Mouse (Mus musculus) kidney, postnatal 14 days (tissue): ENCODE results near the gene Dtymk.
A peak's percentile ranks its signal among the peaks of the same experiment; 100 is the strongest.
"Not testable (repeated sequence)": the region's sequence is repeated elsewhere in the genome, so short reads cannot be mapped to it uniquely, and the experiment has no call there.

Experiments
- DNase-seq: peaks from one replicate; pipeline ENCODE4 v3.0.0; 2022; ENCODE audit warnings: mixed read lengths

Gene Dtymk

DNA sequence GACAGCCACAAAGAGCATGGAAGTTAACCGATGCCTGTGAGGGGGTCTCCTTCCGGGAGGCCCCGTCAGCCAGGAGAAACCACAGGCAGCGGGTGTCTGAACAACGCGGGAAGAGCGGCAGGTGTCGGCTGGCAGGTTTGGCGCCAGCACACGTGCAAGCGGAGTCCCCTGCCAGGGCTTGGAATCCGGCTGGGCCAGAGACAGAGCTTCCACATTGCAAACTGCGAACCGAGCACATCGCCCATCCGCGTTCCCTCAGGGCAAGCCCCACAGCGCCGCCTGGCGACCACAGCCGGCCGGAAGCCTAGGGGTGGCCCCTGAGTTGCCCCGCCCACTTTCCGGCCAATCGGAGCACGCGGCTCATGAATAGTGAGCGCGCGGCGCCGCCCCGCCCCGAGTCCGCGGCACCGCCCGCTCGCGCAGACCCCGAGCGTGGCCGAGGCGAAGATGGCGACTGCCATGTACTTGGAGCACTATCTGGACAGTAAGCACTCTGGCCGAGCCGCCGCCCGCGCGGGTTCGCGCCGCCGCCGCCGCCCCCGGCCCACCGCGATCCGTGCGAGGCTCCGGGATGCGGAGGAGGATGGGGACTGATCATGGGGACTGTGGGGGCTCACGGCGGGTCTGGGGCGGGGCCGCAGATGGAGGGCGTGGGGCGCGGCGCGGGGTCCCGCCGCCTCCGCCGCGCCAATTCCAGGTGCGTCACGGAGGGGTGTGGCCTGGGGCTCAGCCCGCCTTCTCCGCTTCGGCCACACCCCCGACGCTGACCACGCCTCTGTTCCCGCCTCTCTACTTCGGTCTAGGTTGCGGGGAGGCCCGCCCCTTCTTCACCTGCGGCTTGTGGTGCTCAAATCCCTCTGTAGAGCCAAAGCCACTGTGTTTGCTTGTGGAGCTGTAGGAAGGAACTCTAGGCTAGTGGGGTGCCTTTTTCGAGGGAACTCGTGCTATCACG lies 2.1 kb upstream of the Dtymk start, which contains the start of gene Ing5:
TSS of gene Ing5 (plus strand) at position 410 of the 952 bp plus-strand sequence.
- peak; percentile 100 for DNase-seq

DNA sequence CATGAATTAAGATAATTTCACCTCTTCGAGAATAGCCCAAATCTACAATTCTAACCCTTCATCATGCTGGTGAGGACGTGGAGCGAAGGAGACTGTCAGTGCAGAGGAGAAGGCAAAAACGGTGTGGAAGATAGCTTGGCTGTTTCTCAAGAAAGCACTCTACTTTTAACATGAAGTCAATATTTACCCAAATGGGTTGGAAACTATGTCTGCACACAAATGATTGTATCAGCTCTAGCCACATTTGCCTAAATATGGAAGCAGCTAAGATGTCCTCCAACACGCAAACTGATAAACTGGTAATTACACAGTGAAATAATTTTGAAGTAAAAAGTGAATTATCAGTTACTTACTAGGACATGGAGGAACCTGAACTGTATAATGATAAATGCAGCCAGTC lies 1.0 kb upstream of the Dtymk start:
- no peak for DNase-seq

DNA sequence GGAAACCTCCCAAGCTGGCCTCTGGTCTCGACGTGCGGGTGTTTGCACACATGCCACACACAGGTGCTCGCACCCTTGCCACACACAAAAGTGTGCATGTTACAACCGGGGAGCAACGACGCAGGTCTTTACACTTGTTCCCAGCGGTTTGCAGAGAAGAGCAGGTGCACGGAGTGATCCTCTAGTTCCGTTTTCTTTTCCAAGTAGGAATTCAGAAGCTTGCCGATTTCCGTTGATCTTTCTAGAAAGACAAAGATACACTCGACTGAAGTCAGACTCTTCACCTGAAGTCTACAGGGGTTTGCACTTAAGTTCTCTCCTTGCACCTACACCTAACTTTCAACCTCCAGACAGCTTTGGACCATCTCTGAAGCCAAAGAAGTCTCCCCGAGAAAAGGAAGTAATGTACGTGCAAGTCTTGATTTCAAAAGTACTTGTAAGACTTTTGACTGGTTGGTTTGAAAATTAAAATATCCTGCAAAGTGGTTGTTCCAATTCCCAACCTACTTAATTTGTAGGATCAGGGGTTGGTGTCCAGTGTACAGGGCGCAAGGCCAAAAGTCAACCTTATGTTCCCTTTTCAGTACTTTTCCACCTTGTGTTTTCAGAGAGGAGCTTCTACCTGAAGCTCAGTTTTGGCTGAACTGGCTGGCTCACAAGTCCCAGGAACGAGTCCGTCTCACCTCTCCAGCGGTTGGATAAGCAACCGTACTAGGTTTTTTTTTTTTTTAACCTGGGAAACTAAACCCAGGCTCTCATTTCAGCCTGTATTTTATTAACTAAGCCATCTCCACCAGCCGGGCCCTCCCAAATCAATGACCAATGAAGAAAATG lies 847 bp downstream of the Dtymk start:
- no peak for DNase-seq

DNA sequence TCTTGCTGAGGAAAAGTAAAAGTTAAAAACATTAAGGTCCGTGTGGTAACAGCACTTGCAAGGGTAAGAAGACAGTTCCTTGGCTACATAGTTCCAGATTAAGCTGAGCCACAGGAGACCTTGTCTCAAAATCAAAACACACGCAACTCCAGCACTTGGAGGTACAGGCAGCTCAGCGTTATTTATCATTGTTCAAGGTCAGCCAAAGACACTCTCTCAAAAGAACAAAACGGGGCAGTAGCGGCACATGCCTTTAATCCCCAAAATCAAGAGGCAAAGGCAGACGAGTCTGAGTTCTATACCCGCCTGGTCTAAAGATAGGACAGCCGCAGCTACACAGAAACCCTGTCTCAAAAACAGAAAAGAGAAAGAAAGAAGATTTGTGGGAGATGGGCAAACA lies 5.8 kb downstream of the Dtymk start:
- DNase-seq, result no peak

DNA sequence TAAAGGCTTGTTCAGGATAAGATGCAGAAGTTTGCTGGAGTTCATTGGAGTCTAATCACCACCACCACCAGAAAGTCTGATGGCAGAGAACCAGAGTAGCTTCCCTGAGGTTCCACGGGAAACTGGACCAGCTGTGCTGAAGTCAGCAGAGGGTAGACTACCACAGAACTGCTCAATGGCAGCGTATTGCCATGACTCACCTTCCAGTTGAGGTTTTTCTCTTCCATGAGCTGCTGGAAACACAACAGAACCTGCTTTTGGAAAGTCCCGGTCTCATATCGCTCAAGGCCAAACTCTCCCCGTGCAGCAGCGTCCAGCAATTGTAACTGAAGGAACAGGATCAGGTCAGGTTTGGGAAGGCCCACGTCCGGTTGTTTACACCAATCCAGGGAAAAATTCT lies 7.2 kb downstream of the Dtymk start:
- DNase-seq, result no peak

DNA sequence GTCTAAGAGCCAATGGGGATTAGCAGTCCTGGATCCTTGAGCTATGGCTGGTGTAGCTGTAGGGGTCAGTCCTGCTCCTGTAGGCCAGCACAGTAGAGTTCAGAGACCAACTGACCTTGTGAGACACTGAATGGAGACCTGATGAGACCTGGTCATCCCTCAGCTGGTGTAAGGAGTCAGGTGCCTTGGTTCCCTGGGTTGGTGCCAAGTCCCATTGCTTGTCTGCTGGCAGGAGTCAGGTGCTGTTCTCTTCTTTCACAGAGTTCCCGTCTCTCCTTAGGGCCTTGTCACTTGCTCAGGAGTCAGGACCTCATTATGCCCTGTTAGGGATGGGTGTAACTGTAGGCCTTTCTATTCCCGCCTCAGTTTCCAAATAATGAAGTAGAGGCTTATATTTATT lies 14.8 kb downstream of the Dtymk start:
- peak; percentile 23 for DNase-seq

DNA sequence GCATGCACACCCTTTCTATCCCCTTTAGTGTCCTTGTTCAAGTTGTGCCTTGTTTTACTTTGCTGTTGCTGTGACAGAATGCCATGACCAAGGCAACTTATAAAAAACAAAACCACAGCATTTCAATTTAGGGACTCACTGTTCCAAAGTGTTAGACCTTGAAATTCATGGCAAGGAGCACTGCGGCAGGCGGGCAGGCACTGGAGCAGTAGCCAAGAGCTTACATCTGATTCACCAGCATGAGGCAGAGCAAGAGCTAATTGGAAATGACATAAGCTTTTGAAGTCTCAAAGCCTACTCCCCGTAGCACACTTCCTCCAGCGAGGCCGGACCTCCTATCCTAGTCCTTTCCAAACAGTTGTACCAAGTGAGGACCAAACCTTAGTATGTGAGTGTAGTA lies 25.0 kb downstream of the Dtymk start:
- DNase-seq, result no peak

DNA sequence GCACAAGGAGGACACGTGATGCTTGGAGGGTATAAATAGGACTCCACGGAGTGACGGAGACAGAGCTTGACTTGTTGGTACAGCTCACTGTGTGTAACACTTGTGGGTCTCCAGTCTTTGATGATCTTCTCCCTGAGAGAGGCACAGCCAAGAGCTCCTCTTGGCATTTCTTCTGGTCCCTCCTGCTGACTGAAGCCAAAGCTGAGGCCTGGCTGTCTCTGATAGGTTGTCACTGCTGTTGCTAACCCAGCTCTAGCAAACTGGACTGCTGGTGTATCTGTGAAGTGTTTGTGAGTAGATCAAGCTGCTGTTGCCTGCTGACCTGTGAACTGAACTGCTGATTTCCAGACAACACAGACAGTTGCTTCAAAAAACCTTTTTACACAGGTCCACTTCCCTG lies 31.8 kb downstream of the Dtymk start:
- no peak for DNase-seq

DNA sequence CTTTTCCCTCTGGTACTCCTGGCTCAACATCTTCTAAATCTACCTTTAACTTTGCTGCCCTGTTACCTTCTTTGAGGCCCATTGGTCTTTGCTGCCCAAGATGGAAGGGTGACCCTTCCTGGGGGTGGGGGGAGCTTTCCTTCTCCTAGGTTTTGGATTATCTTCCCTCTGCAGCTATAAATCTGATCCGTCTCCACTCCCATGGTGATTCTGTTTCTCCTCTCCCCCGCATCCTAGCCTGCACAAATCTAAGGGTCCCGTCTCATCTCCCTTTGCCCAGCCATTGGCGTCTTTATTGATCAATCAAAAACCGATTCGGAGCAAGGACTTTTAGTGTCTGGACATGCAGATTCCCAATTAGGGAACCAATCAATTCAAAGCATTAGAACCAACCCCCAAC lies 34.1 kb downstream of the Dtymk start:
- DNase-seq, result no peak

DNA sequence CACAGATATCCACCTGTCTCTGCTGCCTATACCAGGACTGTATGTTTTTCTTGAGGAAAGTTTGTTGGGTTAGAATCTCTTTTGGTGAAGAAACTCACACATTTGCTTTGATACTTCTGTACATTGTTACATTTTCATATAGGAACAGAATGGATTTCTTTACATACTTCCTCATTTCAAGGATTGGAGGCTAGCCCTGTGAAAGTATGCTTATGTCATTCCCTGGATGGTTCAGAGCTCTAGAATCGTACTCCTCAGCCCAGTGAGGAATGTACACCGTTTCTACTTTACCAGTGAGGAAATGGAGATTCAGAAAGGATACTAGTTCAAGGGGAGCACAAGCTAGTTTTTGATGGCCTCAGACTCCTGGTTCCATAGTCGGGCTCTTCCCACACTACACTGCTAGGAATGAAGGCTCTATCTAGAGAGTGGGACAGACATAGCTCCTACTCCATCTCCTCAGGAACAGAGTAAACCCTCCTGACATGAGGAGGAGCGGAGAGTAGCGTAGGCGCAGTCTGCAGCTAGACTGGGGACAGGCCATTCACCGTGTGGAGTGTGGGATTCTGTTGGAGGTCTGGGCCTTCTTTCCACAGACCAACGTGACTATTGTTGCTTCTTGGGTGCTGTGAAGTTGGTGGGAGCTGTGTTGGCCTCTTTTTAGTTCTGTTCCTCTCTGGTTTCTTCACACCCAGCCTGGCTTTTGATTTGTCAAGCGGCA lies 36.7 kb downstream of the Dtymk start:
- DNase-seq, result no peak

DNA sequence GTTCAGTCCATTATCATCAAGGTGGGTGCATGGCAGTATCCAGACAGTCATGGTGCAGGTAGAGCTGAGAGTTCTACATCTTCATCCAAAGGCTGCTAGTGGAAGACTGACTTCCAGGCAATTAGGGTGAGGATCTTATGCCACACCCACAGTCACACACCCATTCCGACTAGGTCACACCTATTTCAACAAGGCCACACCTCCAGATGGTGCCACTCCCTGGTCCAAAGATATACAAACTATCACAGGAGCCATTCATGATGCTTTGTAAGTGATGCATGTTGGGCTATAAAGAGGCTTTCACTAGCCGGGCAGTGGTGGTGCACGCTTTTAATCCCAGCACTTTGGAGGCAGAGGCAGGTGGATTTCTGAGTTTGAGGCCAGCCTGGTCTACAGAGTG lies 38.2 kb downstream of the Dtymk start:
- DNase-seq, result not testable (repeated sequence)

DNA sequence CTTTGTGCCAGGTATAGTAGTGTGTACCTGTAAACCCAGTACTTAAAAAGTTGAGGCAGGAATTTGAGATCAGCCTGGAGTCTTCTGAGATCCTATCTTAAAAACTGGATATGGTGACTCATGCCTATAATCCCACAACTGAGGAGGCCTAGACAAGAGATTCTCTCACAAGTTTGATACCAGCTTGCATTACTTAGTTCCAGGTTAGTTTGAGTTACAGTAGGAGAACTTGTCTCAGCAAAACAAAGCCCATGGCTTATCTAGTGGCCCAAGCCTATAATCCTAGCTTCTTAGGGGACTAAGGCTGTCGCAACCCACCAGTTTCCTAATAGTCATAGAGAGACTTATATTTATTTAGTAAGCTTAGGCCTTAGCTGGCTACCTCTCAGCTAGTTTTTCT lies 41.7 kb downstream of the Dtymk start:
- DNase-seq, result no peak

DNA sequence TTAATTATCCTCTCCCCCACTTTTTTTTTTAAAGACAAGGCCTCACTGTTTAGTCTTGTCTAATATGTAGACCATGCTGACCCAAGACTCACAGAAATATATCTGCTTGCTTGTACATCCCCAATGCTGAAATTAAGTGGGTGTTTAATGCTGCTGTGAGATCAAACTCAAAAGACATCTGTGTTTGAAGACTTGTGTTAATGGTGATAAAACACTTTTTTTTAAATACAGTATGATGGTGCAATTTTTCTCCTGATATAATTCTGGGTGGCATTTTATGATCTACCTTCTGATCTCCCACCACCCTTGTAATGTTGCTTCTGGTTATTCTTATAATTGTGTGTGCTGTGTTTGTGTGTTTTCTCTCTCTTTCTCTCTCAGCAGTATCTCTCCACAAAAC lies 45.6 kb downstream of the Dtymk start:
- no peak for DNase-seq

DNA sequence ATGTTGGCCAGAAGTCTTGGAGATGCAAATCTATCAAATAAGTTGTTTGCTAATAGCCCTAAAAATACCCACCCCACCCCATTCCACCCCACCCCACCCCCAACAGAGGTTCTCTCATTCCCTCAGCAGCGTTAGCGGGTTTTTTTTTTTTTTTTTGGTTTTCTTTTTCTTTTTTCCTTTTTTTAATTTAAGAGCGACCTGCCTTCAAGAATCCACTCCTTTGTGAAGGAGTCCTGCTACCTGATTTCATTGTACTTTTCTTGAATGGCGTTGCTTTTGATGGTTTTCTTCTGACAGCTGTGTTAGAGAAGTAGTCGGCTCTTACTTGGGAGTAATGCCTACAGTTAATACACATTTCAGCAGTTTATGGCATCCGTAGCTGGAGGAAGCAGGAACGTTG lies 46.1 kb downstream of the Dtymk start:
- no peak for DNase-seq

DNA sequence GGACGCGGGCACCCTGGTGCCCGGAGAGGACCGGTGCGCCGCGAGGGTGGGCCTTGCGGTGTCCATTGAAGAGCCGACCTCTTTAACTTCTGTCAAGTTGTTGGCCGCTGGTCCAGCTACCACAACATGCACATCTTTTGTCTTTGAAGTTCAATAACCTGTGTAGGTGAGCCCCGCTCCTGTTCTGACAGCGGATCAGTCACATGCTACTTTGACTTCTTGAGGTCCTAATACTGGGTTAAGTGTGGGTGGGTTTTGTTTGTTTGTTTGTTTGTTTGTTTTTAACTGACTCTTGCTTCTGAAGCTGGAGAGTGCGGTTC lies 46.5 kb downstream of the Dtymk start:
- no peak for DNase-seq

DNA sequence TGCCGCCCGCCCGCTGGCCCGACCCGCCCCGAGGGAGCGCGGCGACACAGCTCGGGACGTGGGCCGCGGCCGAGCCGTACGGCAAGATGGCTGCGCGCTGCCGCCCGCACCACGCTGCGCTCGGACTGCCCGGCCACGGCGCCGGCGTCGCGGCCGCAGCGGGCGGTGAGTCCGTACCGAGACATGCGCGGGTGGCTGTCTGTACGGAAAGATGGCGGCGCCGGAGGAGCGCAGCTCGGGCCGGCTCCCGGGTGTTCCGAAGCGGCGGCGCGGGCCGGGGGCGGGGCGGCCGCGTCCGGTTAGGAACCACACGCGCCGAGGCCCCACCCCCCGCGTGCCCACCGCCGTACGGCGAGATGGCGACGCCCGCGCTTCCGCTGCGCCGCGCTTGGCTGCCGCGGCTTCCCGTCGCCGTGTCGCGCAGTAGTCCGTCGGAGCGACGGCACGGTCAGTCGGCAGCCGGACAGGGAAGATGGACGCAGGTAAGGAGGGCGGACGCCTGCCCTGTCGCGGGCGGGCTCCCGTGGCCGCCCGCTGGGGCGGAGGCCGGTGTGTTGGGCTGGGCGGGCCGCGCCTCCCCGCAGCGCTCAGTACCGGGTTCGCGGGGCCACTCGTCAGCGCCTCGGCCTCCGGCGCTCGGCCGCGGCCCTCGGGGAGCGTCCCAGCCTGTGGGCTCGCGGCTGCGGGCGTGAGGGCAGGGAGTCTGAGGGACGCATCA lies 47.0 kb downstream of the Dtymk start, which contains the start of gene Thap4:
TSS of gene Thap4 (minus strand) at position 292 of the 718 bp plus-strand sequence.
- DNase-seq, result peak; percentile 97

DNA sequence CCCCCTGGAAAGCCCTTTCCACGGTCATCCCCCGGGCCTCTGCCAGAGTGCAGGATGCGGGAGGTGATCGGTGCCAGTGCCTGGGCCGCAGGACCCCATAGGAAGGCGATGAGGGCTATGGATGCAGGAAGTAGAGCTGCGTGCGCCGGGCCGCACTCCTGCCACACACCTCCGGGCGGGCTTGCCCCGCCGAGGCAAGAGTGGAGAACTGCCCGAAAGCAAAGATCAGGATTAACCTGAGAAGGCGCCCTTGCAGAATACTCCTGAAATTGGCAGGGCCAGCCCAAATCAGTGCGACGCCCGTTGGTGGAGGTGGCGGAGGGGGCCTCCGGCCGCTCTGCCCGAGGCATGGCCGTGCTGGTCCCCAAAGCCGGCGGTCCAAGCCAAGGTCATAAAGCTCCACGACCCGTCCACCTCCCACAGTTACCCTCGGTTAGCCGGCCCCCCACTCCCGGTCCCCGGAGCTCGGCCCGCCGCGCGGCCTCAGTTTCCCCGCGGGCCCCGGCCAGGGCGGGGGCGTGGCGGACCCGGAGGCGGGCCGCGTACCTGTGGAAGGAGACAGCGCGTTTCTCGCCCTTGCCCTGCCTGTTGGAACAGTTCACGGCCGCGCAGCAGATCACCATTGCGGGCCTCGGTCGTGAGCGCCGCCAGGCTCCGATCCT lies 47.7 kb downstream of the Dtymk start:
- DNase-seq, result peak; percentile 53

DNA sequence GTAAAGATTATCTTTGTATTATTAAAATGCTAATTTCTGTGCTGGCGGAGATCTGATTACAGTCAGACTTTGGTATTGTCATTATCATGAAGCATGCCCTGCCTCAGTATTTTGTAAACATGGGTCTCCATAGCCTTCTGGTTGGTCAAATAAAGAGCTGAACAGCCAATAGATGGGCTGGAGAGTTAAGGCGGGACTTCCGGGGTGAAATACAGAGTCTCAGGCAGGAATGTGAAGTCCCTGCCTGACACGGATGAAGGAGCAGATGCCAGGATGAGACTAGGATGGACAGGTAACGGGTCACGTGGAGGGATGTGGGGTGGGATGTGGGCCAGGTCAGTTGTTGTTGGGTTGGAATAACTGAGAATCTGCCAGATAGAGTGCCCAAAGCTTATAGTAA lies 50.4 kb downstream of the Dtymk start, which contains the start of gene Atg4b:
TSS of gene Atg4b (plus strand) at position 211 of the 400 bp plus-strand sequence.
- no peak for DNase-seq

DNA sequence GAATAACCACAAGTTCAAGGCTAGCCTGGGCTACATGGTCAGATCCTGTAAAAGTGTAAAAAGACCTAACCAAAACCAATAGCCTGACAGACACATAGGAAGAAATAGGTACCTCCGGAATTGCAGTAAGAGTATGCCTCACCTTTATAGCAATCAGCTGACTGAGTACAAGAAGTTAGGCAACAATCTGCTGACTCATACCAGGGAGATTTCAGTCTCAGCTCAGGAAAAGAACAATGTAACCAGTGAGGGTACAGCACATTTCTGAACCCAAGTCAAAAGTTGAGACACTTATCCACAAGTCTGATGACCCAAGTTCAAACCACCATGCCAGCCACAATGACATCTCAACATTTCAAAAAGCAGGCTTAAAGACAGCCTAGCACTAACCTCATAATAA lies 53.2 kb downstream of the Dtymk start:
- no peak for DNase-seq

DNA sequence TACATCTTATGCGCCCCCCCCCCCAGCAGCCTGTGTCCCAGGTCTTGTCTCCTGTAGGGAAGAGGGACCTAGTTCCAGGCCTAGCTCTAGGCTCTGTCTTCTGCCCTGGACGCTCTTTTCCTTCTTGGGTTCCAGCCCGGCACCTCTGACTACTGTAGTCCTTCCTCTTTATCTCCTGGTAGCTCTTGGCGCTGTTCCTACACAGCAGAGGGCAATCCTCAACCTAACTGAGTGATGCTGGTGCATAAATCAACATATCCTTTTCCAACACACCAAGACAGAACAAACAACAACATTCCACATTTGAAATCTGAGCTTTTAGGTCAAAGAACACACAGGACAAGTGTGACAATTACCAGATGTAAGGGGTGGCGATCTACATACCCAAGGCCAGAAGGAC lies 55.6 kb downstream of the Dtymk start:
- DNase-seq, result peak; percentile 25

DNA sequence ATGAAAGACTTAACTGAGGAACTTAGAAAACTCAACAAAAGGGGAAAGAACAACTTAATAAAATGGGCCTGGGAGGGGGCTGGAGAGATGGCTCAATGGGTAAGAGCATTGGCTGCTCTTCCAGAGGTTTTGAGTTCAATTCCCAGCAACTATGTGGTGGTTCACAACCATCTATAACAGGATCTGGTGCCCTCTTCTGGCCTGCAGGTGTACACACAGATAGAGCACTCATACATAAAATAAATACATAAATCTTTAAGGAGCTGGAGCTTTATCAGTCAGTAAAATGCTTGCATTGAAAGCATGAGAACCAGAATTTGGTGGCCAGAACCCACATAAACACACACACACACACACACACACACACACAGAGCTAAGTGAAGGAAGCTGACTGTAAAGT lies 58.8 kb downstream of the Dtymk start:
- DNase-seq, result no peak
